Comparison of ENCODE assay signal across 18 mouse cellular contexts in genomic region chr17:83181086-83181485, GRCm38 (mm10). TPM values are rescaled to one million over a fixed set of nuclear protein-coding genes. Genes with fewer than 3 reads are reported as not detected.
DNase-seq lines count a peak whose midpoint lies in the region.
"Had no signal": no experiment of that assay in that cellular context is flagged by ENCODE, and none has a peak within 500 bp of the region (broad histone marks: within the 10 kb centered on the region; RNA-seq: fewer than 3 reads in every experiment).

No protein-coding gene starts in this region.

- DNase-seq in gastrocnemius, adult 18-20 months (ENCODE audit: low spot score), result peak; percentile 50
- DNase-seq in gastrocnemius, adult 8-10 months (ENCODE audit: low spot score in 2 of 2), result no peak
- peak; percentile 14 for DNase-seq in urinary bladder, postnatal 14 days (ENCODE audit: low spot score)
- no peak for DNase-seq in urinary bladder, postnatal 4 days (ENCODE audit: low spot score in 2 of 2)
- peak; percentile 39 for DNase-seq in gastrocnemius, postnatal 25 days
- no peak for DNase-seq in layer of hippocampus, postnatal 10 days (ENCODE audit: low spot score in 2 of 2)
- no peak for DNase-seq in lung, postnatal 4 days
- DNase-seq in embryo, embryonic 10 days (ENCODE audit: low spot score), result no peak
- DNase-seq: adrenal gland, adult 8-10 months; adrenal gland, postnatal 25 days; B cell, adult 2 months; cerebellum, adult 11-12 months; cerebellum, adult 8-10 months; cerebellum, postnatal 10 days; cerebellum, postnatal 36 days; heart, postnatal 10 days; heart, postnatal 36 days had no signal

RNA-seq across cellular contexts. Expression of gene Pkdcc, which starts 34.0 kb away (rescaled TPM):
- total RNA-seq in gastrocnemius, adult 18-20 months (2021), result 100 to 1,000 TPM in 1 of 2 experiments, 10 to 100 TPM in 1; 78.1 to 111 TPM
- 100 to 1,000 TPM in 2 of 4 experiments, 10 to 100 TPM in 2; 85.3 to 139 (median 108) TPM for total RNA-seq in gastrocnemius, adult 8-10 months (2022)
- total RNA-seq in gastrocnemius, postnatal 25 days (2021), result 10 to 100 TPM; 51.3 to 98.7 TPM
- 10 to 100 TPM; 19.1 to 22.1 TPM for total RNA-seq in layer of hippocampus, postnatal 10 days (2021)
- total RNA-seq: G1E had no signal

Comparison
In these comparisons a context has a peak if more than half of its experiments do, and no peak if none do; other contexts are left out.
1. DNase-seq: peak in gastrocnemius, adult 18-20 months (single experiment), urinary bladder, postnatal 14 days (single experiment) and gastrocnemius, postnatal 25 days (single experiment); none in gastrocnemius, adult 8-10 months (0 of 2), urinary bladder, postnatal 4 days (0 of 2), layer of hippocampus, postnatal 10 days (0 of 2), lung, postnatal 4 days (0 of 2) and embryo, embryonic 10 days (single experiment).